Mouse (Mus musculus) kidney, postnatal 36 days (tissue): ENCODE measurements around the gene Mast1.

Source experiments
- DNase-seq, 2 experiments: peaks; one replicate each; pipeline ENCODE4 v3.0.0; 2021 to 2022; ENCODE audit warnings: mixed read lengths in 2 of 2

The Mast1 gene

DNA sequence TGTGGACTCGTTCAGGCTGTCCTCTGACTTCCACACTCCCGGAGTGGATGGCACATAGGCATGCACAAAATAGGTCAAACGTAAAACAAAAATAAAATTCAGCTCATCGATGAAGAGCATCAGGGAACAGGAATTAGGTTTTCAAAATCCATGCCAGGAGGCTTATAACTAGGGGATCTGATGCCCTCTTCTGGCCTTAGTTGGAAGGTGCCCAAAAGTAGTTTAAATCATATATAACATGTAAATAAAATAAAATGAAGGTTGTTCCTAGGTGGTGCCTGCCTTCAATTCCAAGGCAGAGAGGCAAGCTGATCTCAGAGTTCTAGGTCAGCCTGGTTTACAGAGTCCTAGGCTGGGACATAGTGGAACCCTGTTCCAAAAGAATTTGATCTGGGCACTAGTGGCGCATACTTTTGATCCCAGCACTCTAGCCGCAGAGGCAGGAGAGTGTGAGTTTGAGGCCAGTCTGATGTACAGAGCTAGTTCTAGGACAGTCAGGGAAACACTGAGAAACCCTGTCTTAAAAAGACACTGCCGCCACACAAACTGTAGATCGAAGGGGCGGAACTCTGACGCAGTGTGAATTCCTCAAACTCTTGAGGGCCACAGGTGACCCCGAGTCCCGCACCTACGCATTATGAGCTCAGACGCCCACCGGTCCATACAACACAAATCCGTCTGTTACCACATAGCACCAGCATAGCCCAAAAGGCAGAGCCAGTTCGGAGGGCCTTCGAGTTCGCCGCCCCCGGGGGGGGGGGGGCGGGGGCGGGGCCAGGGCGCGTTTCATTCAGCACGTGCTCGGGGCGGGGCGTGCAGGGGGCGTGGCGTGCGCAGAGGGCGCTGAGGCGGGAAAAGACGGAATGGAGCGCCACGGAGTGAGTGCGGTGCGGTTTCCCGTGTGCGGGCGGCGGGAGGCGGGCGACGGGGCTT lies 65.5 kb downstream of the Mast1 start, which contains the start of gene Syce2:
Syce2 (plus strand) TSS at position 736 of the 933 bp plus-strand sequence.
- DNase-seq, result peak; percentile 84 to 95
